Mouse (Mus musculus) E14TG2a.4 (cell line): ENCODE measurements at regions not wholly inside any gene's neighbourhood (a gene's known extent, or its start where the extent isn't known, plus 50 kb on each side); places are given as distances from the start of the nearest gene placed in this dataset.

Experiments
- CTCF ChIP-seq: conservative IDR thresholded peaks from 2 replicates; pipeline ENCODE4 v1.5.1; 2014; ENCODE audit warnings: low read length
- POU5F1 ChIP-seq: IDR thresholded peaks from 2 replicates; pipeline ENCODE4 v1.6.1; 2014; ENCODE audit warnings: low read length, borderline replicate concordance

- no peak for TF ChIP-seq CTCF
- no peak for TF ChIP-seq POU5F1
Observed at GRCm38 (mm10) chr4:105912296-105912695, 122.6 kb downstream of the Gm12728 start.
